Mouse (Mus musculus) midbrain, postnatal 0 days (tissue): ENCODE results near the gene Defb11. TPM values are rescaled to one million over a fixed set of nuclear protein-coding genes. Genes with fewer than 3 reads are reported as not detected.
"Not testable (repeated sequence)": the region's sequence is repeated elsewhere in the genome, so short reads cannot be mapped to it uniquely, and the experiment has no call there.

Source experiments
- ATAC-seq: fragments of 200-750 bp; cut with Nextera tagmentation; 2 replicates; pipeline ENCODE4 v1.8.0; 2017; ENCODE audit warnings: moderate number of reproducible peaks, mild to moderate bottlenecking, moderate TSS enrichment, moderate library complexity; ENCODE audit not compliant: low FRiP score
- DNase-seq: peaks from one replicate; pipeline ENCODE4 v3.0.0-alpha.2; 2015; ENCODE audit warnings: low spot score
- H3K27ac ChIP-seq: fragments of 300-500 bp; sonication (generic); 2 replicates; pipeline ENCODE4 v1.5.1; 2014; ENCODE audit warnings: low read depth, mild to moderate bottlenecking, low read length, mixed read lengths
- H3K27me3 ChIP-seq: fragments of 300-500 bp; sonication (generic); 2 replicates; pipeline ENCODE4 v1.6.1; 2014; ENCODE audit warnings: low read length, control low read depth, mixed read lengths; ENCODE audit not compliant: insufficient read depth
- H3K36me3 ChIP-seq: fragments of 300-500 bp; sonication (generic); 2 replicates; pipeline ENCODE4 v1.6.1; 2014; ENCODE audit warnings: low read length, control low read depth, mixed read lengths; ENCODE audit not compliant: insufficient read depth
- H3K4me1 ChIP-seq: fragments of 300-500 bp; sonication (generic); 2 replicates; pipeline ENCODE4 v1.6.1; 2014; ENCODE audit warnings: mild to moderate bottlenecking, control low read depth, antibody characterized with exemption, low read length, mixed read lengths; ENCODE audit not compliant: insufficient read depth
- H3K4me2 ChIP-seq: fragments of 300-500 bp; sonication (generic); 2 replicates; pipeline ENCODE4 v1.6.1; 2014; ENCODE audit warnings: low read depth, mild to moderate bottlenecking, low read length, mixed read lengths; ENCODE audit not compliant: poor library complexity, severe bottlenecking
- H3K4me3 ChIP-seq: fragments of 300-500 bp; sonication (generic); 2 replicates; pipeline ENCODE4 v1.5.1; 2014; ENCODE audit warnings: low read depth, mild to moderate bottlenecking, low read length, moderate library complexity
- H3K9ac ChIP-seq: fragments of 300-500 bp; sonication (generic); replicated peaks from 2 replicates; pipeline ENCODE4 v1.6.1; 2014; ENCODE audit warnings: mild to moderate bottlenecking, low read length, moderate library complexity, mixed read lengths; ENCODE audit not compliant: poor library complexity, severe bottlenecking
- H3K9me3 ChIP-seq: fragments of 300-500 bp; sonication (generic); 2 replicates; pipeline ENCODE4 v1.6.1; 2016; ENCODE audit warnings: low read length, control low read depth
- CTCF ChIP-seq: IDR thresholded peaks from 2 replicates; pipeline ENCODE4 v1.5.1; 2016; ENCODE audit warnings: antibody characterized with exemption, mild to moderate bottlenecking
- WGBS: fragments of 180-500 bp; shearing (Covaris S2); extraction: QIAGEN DNeasy Blood & Tissue Kit; methylation state at CpG from one replicate; pipeline ENCODE4 v1.1.7; 2014; 5-methylcytosine and 5-hydroxymethylcytosine counted together
- polyA plus RNA-seq: library from polyadenylated mRNA; unstranded; fragments of >200 nt; fragmentation: Nextera tagmentation; extraction: Ambion mirVana; gene quantifications from 2 replicates; pipeline ENCODE4 v1.2.1, GENCODE M21; 2015
- total RNA-seq: library from RNA; depleted of rRNA; stranded (reverse); fragments of >200 nt; gene quantifications from 2 replicates; pipeline ENCODE4 v1.2.3, GENCODE M21; 2014; rRNA removed

The Defb11 gene
- total RNA-seq (not detected in 2 replicates), polyA plus RNA-seq (not detected in 2 replicates)

DNA sequence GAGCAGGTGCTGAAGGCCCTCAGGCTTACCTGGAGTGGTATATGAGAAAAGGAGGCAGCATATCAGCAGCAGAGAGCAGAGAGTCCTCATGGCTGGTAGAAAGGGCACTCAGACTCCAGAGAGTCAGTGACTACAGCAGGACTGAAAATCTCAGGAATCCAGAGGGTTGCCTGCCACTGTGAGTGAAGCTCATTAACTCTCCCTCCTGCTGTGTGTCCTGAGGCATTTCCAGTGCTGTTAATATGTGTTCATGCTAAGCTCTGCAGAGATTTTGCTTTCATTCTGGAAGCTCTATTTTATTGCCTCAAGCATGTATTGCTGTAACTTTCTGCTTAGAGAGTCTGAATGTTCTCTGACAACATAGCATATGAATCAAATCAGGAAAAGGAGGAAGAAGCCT lies at the start of gene Defb11:
Gene Defb11, minus strand, starts transcription at position 123 of the 400 bp plus-strand sequence.
- H3K4me2 ChIP-seq, H3K9ac ChIP-seq, H3K4me3 ChIP-seq, H3K36me3 ChIP-seq, H3K9me3 ChIP-seq, H3K4me1 ChIP-seq, H3K27ac ChIP-seq, H3K27me3 ChIP-seq: not testable (repeated sequence)
- DNase-seq (peak; percentile 11), ATAC-seq (peak; percentile 82)

DNA sequence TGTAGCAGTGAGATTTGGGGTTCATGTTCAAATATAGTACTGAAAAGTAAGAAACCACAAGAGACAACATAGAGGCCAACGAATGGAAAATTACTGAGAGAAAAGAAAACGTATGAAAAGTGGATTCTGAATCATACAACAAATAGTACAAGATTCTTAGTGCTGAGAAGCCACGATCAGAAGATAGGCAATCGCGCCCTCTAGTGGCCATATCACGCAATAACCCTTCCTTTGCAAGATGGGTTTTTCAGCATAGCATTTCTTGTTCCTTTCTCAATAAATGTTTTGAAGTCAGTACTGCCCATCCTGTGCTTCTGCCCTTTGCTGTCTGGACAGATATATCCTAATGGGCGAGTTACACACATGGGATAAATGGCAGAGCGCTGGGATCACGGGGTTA lies 49.1 kb upstream of the Defb11 start:
- Histone ChIP-seq H3K27me3 (no peaks in the 10 kb centered on the region), H3K4me3 (no peak overlapping the region), H3K9ac (no peak overlapping the region), H3K36me3 (no peaks in the 10 kb centered on the region), H3K4me2 (no peak overlapping the region), H3K4me1 (no peaks in the 10 kb centered on the region), H3K27ac (no peak overlapping the region), H3K9me3 (no peaks in the 10 kb centered on the region)
- ATAC-seq (no peak), DNase-seq (peak; percentile 69)
- peak; percentile 89 for TF ChIP-seq CTCF
- 6% methylated on average over 9 of the region's 9 CpGs for WGBS

DNA sequence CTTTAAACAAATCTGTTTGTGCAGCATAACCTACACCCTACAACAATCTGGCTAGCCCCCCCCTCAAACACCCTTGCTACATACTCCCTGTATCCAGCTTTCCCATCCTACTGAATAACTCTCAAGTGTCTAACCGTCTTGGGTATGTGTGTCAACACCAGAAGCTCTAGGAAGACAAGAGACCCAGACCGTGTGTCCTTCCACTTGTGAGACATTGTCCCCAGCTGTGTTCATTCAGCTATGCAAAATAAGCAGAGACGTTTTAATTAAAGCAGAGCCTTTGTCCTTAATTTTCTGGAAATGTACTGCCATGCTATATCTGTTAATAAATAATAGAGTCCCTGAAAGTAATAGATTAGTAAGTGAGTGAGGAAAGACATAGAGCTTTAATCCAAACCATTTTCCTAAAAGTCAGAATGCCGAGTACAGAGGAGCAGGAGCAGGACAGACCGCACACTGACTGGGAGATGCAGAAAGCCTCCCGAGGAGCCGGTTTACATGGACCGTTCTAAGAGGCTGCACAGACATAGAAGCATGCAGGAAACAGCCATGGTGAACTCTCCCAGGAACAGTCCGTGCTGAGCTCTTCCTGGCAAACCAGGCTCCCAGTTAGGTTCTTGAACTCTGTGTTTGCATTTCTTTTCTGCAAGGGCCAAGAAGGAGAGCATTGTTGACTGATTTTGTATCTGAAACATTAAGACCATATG lies 41.3 kb upstream of the Defb11 start:
- 0 out of 2 replicates have a peak, but pooled peaks have one; percentile 20 for ATAC-seq
- no peak overlapping the region for H3K4me2 ChIP-seq

DNA sequence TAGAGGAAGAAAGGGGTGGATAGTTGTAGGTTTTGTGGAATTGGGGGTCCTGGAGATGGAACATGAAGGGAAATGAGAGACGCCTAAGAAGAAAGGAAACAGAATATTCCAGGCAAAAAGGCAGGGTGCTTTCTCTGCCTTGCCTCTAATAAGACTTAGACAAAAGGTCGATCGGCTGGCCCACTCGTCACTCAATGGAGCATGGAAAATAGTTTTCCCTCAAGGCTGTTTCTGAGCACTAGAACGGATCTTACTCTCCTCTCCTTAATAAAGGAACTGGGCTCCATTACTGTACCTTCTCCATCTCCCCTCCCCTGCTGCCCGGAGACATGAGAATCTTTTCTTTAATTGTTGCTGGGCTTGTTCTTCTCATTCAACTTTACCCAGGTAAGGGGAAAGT lies 40.2 kb upstream of the Defb11 start, which contains the start of gene Defb13:
Gene Defb13, plus strand, starts transcription at position 301 of the 400 bp plus-strand sequence.
- 83% methylated on average over 6 of the region's 6 CpGs for WGBS
- DNase-seq (no peak), ATAC-seq (no peak)
- Histone ChIP-seq H3K9me3 (no peaks in the 10 kb centered on the region), H3K9ac (no peak within 1 kb of the TSS), H3K4me1 (no peaks in the 10 kb centered on the region), H3K27me3 (no peaks in the 10 kb centered on the region), H3K4me2 (no peak within 1 kb of the TSS), H3K27ac (no peak within 1 kb of the TSS), H3K36me3 (no peaks in the 10 kb centered on the region), H3K4me3 (no peak within 1 kb of the TSS)
- TF ChIP-seq CTCF, result no peak

More for the DNA sequence above, 41.3 kb upstream of the Defb11 start:
- 65% methylated on average over 9 of the region's 9 CpGs for WGBS
- Histone ChIP-seq H3K9ac (no peak overlapping the region), H3K4me3 (no peak overlapping the region), H3K9me3 (no peaks in the 10 kb centered on the region), H3K27ac (no peak overlapping the region), H3K27me3 (no peaks in the 10 kb centered on the region), H3K36me3 (no peaks in the 10 kb centered on the region), H3K4me1 (no peaks in the 10 kb centered on the region)
- no peak for TF ChIP-seq CTCF
- peak; percentile 14 for DNase-seq

DNA sequence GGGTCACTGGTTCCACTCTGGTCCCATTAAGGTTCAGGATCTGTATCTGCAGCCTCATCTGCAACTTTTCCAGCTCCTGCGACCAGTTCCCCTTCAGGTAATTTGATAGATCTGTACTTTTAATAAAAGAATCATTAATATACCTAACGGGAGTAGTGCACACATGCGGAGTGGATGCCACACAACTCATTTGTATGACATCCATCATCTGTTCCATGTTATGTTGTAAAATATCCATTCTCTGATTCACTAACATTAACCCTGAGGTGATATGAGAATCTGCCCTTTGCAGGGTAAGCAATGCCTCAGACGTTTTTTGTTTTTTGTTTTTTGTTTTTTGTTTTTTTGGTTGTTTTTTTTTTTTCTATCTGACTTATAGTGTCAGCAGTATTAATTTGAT lies 31.8 kb upstream of the Defb11 start, which contains the start of gene Defb35:
Gene Defb35, plus strand, starts transcription at position 301 of the 400 bp plus-strand sequence.
- H3K36me3 ChIP-seq, H3K4me1 ChIP-seq, H3K27me3 ChIP-seq, ATAC-seq, H3K27ac ChIP-seq, DNase-seq, H3K9me3 ChIP-seq, H3K4me3 ChIP-seq, H3K4me2 ChIP-seq, H3K9ac ChIP-seq: not testable (repeated sequence)
- WGBS, result 85% methylated on average over 4 of the region's 4 CpGs

DNA sequence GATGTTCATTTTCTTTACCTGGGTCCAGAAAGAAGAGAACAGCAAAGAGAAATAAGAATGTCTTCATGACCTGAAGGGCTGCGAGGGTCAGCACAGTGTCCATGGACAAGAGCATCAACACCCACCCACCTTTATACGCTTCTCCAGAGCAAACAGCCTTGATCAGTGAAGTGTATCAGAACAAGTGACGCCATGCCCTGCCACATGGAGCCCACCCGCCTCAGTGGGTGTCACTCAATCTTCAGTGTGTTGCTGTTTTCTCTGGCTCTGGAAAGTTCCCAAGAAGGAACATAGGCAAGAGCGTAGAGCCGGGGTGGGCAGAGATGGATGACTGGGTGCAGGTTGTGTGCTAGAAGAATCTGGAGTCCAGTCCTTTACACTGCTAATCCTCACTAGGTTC lies 26.4 kb upstream of the Defb11 start, which contains the start of gene Defb15:
Gene Defb15, minus strand, starts transcription at position 101 of the 400 bp plus-strand sequence.
- no peak for TF ChIP-seq CTCF
- 88% methylated on average over 6 of the region's 6 CpGs for WGBS

DNA sequence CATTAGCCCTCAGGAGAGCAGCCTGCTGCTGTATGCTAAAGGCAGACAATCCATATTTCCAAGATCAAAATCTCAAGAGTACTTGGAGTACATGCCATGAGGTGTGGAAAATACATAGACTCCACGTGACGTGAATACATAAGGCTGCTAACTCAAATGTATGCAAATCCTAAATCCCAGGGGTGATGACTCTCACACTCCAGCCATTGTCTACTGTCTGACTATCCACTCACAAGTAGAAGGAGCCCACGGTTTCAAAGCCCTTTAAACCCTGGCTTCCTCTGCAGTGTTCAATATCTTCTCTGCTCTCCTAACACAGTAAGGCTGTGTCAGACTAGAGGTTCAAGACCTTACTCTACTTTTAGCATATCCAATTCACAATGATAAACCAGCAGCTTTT lies 24.5 kb upstream of the Defb11 start:
- H3K27ac ChIP-seq, H3K27me3 ChIP-seq, ATAC-seq, H3K9me3 ChIP-seq, H3K4me1 ChIP-seq, H3K9ac ChIP-seq, H3K36me3 ChIP-seq, DNase-seq, H3K4me3 ChIP-seq, H3K4me2 ChIP-seq: not testable (repeated sequence)
- WGBS, result 40% methylated on average over 3 of the region's 3 CpGs

More for the DNA sequence above, 26.4 kb upstream of the Defb11 start, which contains the start of gene Defb15:
- Histone ChIP-seq H3K9me3 (no peaks in the 10 kb centered on the region), H3K27me3 (no peaks in the 10 kb centered on the region), H3K4me3 (no peak within 1 kb of the TSS), H3K4me1 (no peaks in the 10 kb centered on the region), H3K36me3 (no peaks in the 10 kb centered on the region), H3K9ac (no peak within 1 kb of the TSS), H3K4me2 (no peak within 1 kb of the TSS), H3K27ac (no peak within 1 kb of the TSS)
- ATAC-seq (no peak), DNase-seq (no peak)
